Mouse (Mus musculus) bone marrow macrophage, adult 2 months (primary cell): ENCODE data around the gene Ankrd33b.

Experiments
- CTCF ChIP-seq: IDR thresholded peaks from 2 replicates; pipeline ENCODE4 v1.5.1; 2012; ENCODE audit warnings: low read depth, mild to moderate bottlenecking, low read length, moderate library complexity
- POLR2A ChIP-seq: IDR thresholded peaks from 2 replicates; pipeline ENCODE4 v1.6.1; 2012; ENCODE audit warnings: mild to moderate bottlenecking, low read depth, low read length, borderline replicate concordance

- TF ChIP-seq CTCF, result no peak
- TF ChIP-seq POLR2A, result no peak
Observed at GRCm38 (mm10) chr15:31243260-31243659, 124.3 kb downstream of the Ankrd33b start.
